Mouse (Mus musculus) heart, embryonic 10.5 days (tissue): ENCODE results near the gene Rnf207. TPM values are rescaled to one million over a fixed set of nuclear protein-coding genes. Genes with fewer than 3 reads are reported as not detected.
A peak's percentile ranks its signal among the peaks of the same experiment; 100 is the strongest.

ENCODE experiments used
- DNase-seq: peaks from one replicate; pipeline ENCODE4 v3.0.0-alpha.2; 2017; ENCODE audit warnings: low spot score
- H3K27ac ChIP-seq: fragments of 300-500 bp; sonication (generic); 2 replicates; pipeline ENCODE4 v1.5.1; 2016; ENCODE audit warnings: mild to moderate bottlenecking
- H3K27me3 ChIP-seq: fragments of 300-500 bp; sonication (generic); 2 replicates; pipeline ENCODE4 v1.6.1; 2016; ENCODE audit warnings: mild to moderate bottlenecking; ENCODE audit not compliant: poor library complexity, insufficient read depth, severe bottlenecking
- H3K36me3 ChIP-seq: fragments of 300-500 bp; sonication (generic); 2 replicates; pipeline ENCODE4 v1.6.1; 2016; ENCODE audit warnings: mild to moderate bottlenecking, moderate library complexity
- H3K4me1 ChIP-seq: fragments of 300-500 bp; sonication (generic); 2 replicates; pipeline ENCODE4 v1.6.1; 2016; ENCODE audit warnings: mild to moderate bottlenecking
- H3K4me3 ChIP-seq: fragments of 300-500 bp; sonication (generic); 2 replicates; pipeline ENCODE4 v1.5.1; 2016; ENCODE audit warnings: mild to moderate bottlenecking, moderate library complexity
- H3K9me3 ChIP-seq: fragments of 300-500 bp; sonication (generic); 2 replicates; pipeline ENCODE4 v1.6.1; 2016; ENCODE audit warnings: mild to moderate bottlenecking, moderate library complexity
- WGBS: fragments of 180-500 bp; shearing (Covaris S2); methylation state at CpG from one replicate; pipeline ENCODE4 v1.1.7; 2016; 5-methylcytosine and 5-hydroxymethylcytosine counted together
- polyA plus RNA-seq: library from polyadenylated mRNA; unstranded; fragments of >200 nt; fragmentation: Nextera tagmentation; extraction: Ambion mirVana; gene quantifications from 2 replicates; pipeline ENCODE4 v1.2.1, GENCODE M21; 2016

The Rnf207 gene
- polyA plus RNA-seq, 1 experiment from 2014 or later: 19.1 TPM

GRCm38 (mm10) chr4:152344651-152345050, 25.9 kb upstream of the Rnf207 start:
- Histone ChIP-seq H3K9me3 (no peaks in the 10 kb centered on the region), H3K4me3 (no peak overlapping the region), H3K36me3 (no peaks in the 10 kb centered on the region), H3K27ac (no peak overlapping the region), H3K4me1 (peaks cover 43% of the 10 kb centered on the region), H3K27me3 (peaks cover 80% of the 10 kb centered on the region)
- DNase-seq: no peak
- 44% methylated on average over 7 of the region's 7 CpGs for WGBS

- no peak for DNase-seq
- H3K27me3 ChIP-seq: peaks cover 80% of the 10 kb centered on the region
Measured at GRCm38 (mm10) chr4:152343296-152343695, 24.5 kb upstream of the Rnf207 start.

DNA sequence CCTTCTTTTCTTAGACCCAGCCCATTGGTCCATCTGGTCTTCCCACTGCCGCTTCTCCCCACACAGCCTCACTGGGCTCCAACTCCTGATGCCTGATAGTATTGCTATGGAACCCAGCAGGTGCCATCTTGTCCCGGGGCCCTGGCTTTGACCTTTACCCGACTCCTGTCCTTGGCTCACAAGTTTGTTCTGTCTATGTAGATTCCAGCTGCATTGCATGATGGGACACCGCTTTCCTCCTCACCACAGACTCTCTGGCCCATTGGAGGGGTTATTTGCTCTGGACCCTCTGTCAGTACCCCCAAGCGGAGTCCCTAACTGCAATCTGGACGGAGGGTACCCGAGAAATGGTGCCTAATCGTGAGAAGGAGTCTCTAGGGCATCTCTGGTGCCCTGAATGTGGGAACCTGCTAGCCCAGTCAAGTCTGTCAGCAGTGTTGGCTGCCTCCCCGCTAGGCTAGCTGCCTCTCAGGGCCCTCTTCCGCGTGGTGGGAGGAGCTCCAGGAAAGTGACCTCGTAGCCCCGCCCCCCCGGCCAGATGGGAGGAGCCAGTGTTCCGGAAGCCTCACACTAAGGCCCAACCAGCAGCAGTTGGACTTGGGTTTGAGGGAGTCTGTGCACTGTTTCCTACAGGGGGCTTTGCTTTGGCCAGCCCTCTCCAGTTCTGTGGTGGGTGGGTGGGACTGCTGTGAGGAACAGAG, 21.9 kb upstream of the Rnf207 start:
- no peak overlapping the region for H3K4me3 ChIP-seq
- no peaks in the 10 kb centered on the region for H3K9me3 ChIP-seq
- H3K4me1 ChIP-seq: peaks cover 46% of the 10 kb centered on the region
- no peak for DNase-seq
- H3K27ac ChIP-seq: no peak overlapping the region
- peaks cover 4% of the 10 kb centered on the region; the same call in 1 of the 2 replicates for H3K36me3 ChIP-seq
- 33% methylated on average over 15 of the region's 15 CpGs for WGBS
- peaks cover 91% of the 10 kb centered on the region for H3K27me3 ChIP-seq

More at GRCm38 (mm10) chr4:152343296-152343695, 24.5 kb upstream of the Rnf207 start:
- no peaks in the 10 kb centered on the region for H3K36me3 ChIP-seq
- WGBS: 15% methylated on average over 5 of the region's 5 CpGs
- peaks cover 56% of the 10 kb centered on the region for H3K4me1 ChIP-seq
- no peak overlapping the region for H3K4me3 ChIP-seq
- H3K9me3 ChIP-seq: no peaks in the 10 kb centered on the region
- no peak overlapping the region for H3K27ac ChIP-seq

- DNase-seq: no peak
- peaks cover 18% of the 10 kb centered on the region for H3K36me3 ChIP-seq
- peaks cover 32% of the 10 kb centered on the region for H3K4me1 ChIP-seq
- H3K4me3 ChIP-seq: peak overlapping the region; percentile 67
- no peaks in the 10 kb centered on the region for H3K9me3 ChIP-seq
- 2% methylated on average over 26 of the region's 26 CpGs for WGBS
- peaks cover 98% of the 10 kb centered on the region for H3K27me3 ChIP-seq
- 0 out of 2 replicates have a peak overlapping the region, but pooled peaks have one; percentile 29 for H3K27ac ChIP-seq
Measured at GRCm38 (mm10) chr4:152339293-152339790, 20.5 kb upstream of the Rnf207 start.

DNA sequence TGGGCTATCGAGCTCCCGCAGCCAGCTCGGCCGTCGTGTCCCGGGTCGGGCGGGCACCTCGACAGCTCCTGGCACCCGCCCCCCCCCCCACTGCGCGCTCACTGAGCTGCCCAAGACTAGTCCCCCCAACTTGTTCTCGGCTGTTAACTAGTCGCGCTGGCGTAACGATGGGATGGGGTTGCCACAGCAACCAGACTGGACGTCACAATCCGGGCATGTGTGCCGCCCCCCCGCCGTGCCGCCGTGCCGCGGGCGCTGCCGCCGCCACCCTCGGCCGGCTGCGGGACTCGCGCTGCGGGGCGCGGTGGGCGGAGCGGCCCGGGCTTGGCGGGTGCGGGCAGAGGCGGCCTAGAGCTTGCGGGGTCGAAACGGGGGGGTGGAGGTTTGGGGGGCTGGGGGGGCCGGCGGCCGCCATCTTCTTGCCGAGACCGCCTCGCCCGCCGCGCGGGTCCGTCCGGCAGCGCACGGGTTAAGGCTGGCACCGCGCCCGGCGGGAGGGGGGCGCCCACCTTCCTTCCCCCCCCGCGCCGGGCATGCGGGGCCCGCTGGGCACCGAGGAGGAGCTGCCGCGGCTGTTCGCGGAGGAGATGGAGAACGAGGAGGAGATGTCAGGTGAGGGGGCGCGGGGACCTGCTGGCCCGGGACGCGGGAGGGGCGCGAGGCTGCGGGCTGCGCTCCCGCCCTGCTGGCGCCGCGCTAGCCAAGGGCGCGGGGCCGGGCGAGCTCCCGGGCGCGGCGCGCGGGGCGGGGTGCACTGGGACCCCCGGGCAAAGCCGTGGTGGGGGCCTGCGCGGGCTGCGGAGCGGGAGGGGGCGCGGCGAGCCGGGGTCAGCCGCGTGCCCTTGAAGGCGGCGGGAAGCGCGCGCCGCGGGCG, 19.9 kb upstream of the Rnf207 start, which contains the start of gene Chd5:
Gene Chd5 (plus strand): TSS at position 233 of the 874 bp plus-strand sequence.
- H3K27ac ChIP-seq: peak within 1 kb of the TSS; percentile 29; the same call in 1 of the 2 replicates
- H3K9me3 ChIP-seq: no peaks in the 10 kb centered on the region
- H3K4me1 ChIP-seq: peaks cover 29% of the 10 kb centered on the region
- no peak for DNase-seq
- H3K36me3 ChIP-seq: peaks cover 25% of the 10 kb centered on the region
- H3K4me3 ChIP-seq: peak within 1 kb of the TSS; percentile 67
- H3K27me3 ChIP-seq: peaks cover 92% of the 10 kb centered on the region
- 2% methylated on average over 118 of the region's 120 CpGs for WGBS

DNA sequence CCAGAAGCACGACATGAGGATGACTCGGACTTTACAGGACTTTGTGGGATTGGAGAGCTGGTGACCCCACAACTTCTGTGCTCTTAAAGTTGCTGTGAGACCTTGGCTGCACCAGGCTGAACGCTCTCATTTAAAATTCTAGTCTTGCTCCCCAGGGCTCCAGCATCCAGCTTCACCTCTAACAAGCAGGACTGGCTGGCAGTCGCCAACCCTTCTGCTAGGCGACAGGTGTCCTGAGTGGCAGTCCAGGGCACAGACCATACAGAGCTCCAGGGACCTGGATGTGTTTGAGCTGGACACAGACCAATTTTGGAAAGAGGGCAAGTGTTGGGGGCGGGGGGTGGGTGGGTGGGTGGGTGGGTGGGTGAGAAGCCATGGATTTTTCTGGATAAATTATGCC, 19.0 kb upstream of the Rnf207 start:
- WGBS: 26% methylated on average over 6 of the region's 6 CpGs
- H3K4me1 ChIP-seq: peaks cover 29% of the 10 kb centered on the region
- peaks cover 84% of the 10 kb centered on the region for H3K27me3 ChIP-seq
- no peak for DNase-seq
- H3K4me3 ChIP-seq: no peak overlapping the region
- no peaks in the 10 kb centered on the region for H3K9me3 ChIP-seq
- H3K36me3 ChIP-seq: peaks cover 34% of the 10 kb centered on the region
- no peak overlapping the region for H3K27ac ChIP-seq

DNA sequence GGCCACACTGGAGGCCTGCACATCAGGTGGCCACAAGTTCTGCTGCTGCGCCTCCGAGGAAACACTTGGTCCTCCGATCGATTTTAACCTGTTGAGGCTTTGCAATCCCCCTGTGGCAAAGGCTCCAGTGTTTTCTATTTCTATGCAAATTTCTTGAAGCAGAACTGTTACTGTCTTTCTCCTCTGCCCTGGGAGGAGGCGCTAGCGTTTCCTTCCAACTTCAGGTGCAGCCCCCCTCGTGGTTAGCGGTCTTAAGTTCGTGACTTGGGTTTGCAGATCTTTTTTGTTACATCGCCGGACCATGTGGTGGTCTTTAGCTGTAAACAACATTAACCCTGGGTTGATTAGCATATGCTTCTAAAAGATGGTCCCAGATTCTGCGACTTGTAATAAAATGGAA, 14.8 kb upstream of the Rnf207 start:
- Histone ChIP-seq H3K4me1 (peaks cover 6% of the 10 kb centered on the region), H3K27ac (no peak overlapping the region), H3K36me3 (peaks cover 76% of the 10 kb centered on the region), H3K9me3 (no peaks in the 10 kb centered on the region), H3K27me3 (peaks cover 42% of the 10 kb centered on the region), H3K4me3 (no peak overlapping the region)
- no peak for DNase-seq
- 92% methylated on average over 12 of the region's 12 CpGs for WGBS

DNA sequence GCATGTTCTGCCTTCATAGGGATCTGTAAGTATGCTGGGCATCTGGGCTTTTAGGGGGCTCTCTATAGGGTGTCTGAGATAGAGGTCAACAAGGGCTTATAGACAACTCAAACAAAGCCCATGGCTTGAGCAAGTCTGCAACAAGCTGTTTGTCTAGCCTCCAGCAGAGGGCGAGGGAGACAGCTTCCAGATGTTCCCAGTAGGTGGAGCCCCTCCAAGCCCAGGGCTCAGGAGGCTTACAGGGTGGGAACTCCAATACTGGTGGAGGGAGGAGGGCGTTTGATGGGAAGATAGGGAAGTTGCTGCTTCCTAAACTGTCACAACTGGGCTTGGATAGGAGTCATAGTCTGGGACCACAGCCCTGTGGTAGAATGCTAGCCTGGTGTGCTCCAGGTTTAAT, 14.2 kb upstream of the Rnf207 start:
- peaks cover 82% of the 10 kb centered on the region for H3K36me3 ChIP-seq
- no peak overlapping the region for H3K4me3 ChIP-seq
- no peak for DNase-seq
- H3K9me3 ChIP-seq: no peaks in the 10 kb centered on the region
- WGBS: 35% methylated on average over 2 of the region's 2 CpGs
- no peak overlapping the region for H3K27ac ChIP-seq
- no peaks in the 10 kb centered on the region; the same call in 1 of the 2 replicates for H3K4me1 ChIP-seq
- H3K27me3 ChIP-seq: peaks cover 36% of the 10 kb centered on the region

DNA sequence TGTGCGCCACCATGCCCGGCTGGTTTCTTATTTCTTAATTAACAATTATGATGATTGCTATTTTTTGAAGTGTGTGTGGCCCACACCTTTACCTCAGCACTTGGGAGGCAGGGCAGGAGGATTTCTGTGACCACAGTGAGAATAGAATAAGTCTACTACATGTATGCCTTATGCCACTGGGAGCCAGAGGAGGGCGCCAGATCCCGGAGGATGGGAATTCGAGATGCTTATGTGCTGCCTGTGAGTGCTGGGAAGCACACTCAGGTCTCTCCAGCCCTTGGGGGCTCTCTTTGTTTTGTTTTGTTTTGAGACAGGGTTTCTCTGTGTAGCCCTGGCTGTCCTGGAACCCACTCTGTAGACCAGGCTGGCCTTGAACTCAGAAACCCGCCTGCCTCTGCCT, 9.9 kb upstream of the Rnf207 start:
- H3K9me3 ChIP-seq: no peaks in the 10 kb centered on the region
- DNase-seq: no peak
- H3K27ac ChIP-seq: no peak overlapping the region
- no peak overlapping the region for H3K4me3 ChIP-seq
- H3K4me1 ChIP-seq: peaks cover 14% of the 10 kb centered on the region
- H3K36me3 ChIP-seq: peaks cover 66% of the 10 kb centered on the region
- no peaks in the 10 kb centered on the region for H3K27me3 ChIP-seq
- WGBS: 81% methylated on average over 6 of the region's 6 CpGs

DNA sequence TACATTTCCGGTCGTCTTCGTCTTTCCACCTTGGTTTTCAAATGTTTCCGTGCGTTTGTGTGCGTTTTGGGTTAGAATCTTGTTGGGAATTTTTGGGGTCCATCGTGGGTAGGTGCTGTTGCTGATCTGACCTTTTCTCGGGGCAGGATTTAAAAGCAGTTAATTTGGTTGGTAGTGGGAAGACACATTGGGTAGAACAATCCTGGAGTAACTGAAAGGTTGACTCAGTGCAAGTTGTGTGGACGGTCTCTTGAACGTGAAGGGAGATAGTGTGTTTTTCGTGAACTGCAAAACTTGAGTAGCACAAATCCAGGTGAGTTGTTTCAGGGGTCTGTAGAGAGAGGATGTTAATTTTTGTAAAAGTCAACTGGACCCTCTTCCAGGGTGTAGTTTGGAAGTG, 7.8 kb upstream of the Rnf207 start:
- H3K4me1 ChIP-seq: peaks cover 14% of the 10 kb centered on the region
- H3K27ac ChIP-seq: peak overlapping the region; percentile 94
- peaks cover 45% of the 10 kb centered on the region for H3K36me3 ChIP-seq
- H3K27me3 ChIP-seq: peaks cover 3% of the 10 kb centered on the region; the same call in 1 of the 2 replicates
- no peak for DNase-seq
- peak overlapping the region; percentile 95 for H3K4me3 ChIP-seq
- no peaks in the 10 kb centered on the region for H3K9me3 ChIP-seq
- WGBS: 1% methylated on average over 11 of the region's 11 CpGs

DNA sequence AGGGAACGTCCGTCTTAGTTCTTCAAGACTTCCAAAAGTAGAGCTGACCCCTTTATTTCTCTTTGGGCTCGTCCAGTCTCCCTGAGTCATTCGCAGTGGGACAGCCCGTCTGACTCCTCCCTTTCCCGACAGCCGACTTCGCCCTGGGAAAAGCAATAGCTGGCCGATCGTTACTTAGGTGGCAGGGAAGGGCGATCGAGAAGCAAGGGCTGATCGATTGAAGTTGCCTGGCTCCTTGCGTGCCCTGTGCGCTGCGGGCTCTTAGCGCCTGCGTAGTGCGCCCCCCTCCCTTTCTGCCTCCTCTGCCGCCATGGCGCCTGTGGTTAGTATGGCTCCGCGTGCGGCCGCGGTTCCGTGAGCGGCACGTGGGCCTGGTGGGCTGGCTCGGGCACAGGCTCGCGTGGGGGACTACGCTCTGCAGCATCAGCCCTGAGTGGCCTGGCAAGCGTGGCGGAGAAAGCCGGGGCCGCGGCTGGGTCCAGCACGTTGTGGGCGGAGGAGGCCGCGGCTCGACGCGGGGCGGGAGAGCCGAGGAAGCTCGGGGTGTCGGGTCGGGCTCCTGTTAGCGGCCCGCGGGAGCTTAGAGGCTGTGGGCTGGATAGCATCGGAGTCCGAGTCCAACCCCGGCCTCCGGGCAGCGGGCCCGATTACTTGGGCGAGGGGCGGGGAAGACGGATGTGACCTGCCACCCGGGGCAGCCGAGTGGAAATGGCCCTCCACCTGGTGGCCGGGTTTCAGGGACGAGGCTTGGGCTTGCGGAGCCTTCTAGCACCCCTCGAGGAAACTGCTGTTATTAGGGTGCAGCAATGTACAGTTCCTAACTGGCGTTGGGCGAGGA, 7.0 kb upstream of the Rnf207 start, which contains the start of gene Rpl22:
Gene Rpl22 (plus strand): TSS at position 169 of the 838 bp plus-strand sequence.
- Histone ChIP-seq H3K9me3 (no peaks in the 10 kb centered on the region), H3K4me1 (peaks cover 14% of the 10 kb centered on the region), H3K27ac (peak within 1 kb of the TSS; percentile 94), H3K4me3 (peak within 1 kb of the TSS; percentile 95), H3K27me3 (peaks cover 7% of the 10 kb centered on the region; the same call in 1 of the 2 replicates), H3K36me3 (peaks cover 37% of the 10 kb centered on the region)
- WGBS: 1% methylated on average over 65 of the region's 70 CpGs
- peak; percentile 98 for DNase-seq
